Mouse (Mus musculus): Measurements from ENCODE around the gene Pzp.
A peak's percentile ranks its signal among the peaks of the same experiment; 100 is the strongest.

Gene Pzp

GRCm38 (mm10) chr6:128435474-128435873 is 91.0 kb downstream of the Pzp start:
- DNase-seq, result peak; percentile 87

Data from cerebellum, adult 9-10 months (tissue).